Mouse (Mus musculus): ENCODE results near the gene Ccr2.
"Not testable (repeated sequence)": the region's sequence is repeated elsewhere in the genome, so short reads cannot be mapped to it uniquely, and the experiment has no call there.

Gene Ccr2

DNA sequence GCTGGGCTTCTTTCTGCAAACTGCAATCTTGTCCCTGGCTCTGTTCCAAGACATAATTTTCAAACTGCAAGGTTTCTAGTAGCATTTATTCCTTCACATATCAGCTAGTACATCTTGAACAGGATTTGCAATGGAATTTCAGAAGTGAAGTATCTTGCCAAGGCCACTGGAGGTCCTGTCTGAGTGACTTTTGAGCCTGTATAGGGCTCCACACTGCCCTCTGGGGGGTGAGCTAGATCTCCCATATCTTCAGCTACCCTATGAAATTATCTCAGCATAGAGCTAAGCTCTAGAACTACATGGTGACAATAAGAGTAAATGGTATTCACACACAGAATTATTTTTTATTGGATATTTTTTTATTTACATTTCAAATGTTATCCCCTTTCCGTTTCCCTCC is 16.7 kb downstream of the Ccr2 start:
- DNase-seq (ENCODE audit: low read depth, low spot score), result peak; percentile 23

DNA sequence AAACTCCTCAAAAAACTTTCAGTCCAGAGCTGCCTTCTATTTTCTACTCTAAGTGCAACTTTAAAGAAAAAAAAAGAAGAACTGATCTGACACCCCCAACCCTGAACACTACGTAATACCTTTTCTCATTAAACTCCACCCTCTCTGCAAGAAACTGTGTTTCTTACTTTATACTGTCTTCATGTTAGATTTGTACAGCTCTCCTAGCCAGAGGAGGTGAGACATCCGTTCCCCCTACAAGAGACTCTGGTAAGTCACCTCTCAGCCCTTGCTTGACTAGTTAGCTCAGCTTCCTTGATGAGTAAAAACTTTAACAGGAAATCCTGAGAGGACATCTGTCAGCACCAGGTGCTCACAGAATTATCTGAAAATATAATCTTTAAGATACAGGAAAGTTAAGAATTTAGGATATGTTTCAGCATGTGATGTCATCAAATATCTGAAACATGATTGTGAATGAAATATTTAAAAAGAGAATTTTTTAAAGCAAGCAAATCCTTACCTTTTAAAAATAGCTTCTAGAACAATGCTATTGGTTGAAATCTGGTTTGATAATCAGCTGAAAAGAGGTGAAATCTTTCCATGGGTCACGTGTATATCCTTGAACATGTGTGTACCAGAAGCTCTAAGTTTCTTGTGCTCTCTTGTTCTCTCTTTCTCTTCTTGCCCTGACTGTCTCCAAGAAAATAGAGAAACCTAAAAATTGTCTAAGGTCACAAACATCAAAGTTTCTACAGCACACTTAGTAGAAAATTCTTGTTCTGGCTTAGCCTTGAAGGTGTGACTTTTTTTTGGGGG is 19.8 kb downstream of the Ccr2 start, which contains the start of gene Ccr5:
TSS of gene Ccr5 (plus strand) at position 157 of the 798 bp plus-strand sequence.
- no peak for DNase-seq (ENCODE audit: low read depth, low spot score)

DNA sequence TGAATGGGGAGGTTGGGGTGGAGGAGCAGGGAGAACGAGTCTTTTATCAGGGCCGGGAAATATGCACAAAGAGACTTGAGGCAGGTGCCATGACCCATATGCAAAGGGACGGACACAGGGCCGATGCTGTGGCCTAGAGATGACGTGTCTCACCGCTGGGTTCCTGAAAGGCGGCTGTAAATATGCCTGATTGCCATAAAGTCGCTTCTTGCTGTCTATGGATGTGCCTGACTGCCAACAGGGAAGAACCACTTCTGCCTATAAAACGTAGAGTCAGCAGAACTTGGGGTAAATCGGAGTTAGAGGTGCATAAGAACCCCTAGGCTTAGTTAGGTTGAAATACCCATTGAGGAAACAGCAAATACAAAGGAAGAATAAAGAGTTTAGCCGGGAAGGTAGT is 23.8 kb downstream of the Ccr2 start:
- no peak for DNase-seq (ENCODE audit: low read depth, low spot score)

DNA sequence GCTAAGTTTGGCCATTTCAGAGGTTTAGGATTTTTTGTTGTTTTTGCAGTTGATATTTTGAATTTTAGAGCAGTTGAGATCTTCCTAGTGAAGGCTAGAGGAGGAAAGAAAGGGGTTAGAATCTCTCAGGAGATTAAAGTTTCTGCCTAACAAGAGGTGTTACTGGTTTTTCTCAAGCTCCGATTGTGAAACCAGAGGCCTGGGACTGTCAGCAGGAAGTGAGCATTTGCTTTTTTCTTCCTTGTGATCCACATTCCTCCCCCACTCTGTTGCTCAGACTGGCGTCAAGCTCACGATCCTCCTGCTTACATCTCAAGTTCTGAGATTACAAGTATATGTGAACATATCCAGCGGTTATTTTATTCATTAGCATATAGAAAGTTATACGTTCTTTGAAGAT is 24.6 kb downstream of the Ccr2 start:
- no peak for DNase-seq (ENCODE audit: low read depth, low spot score)

DNA sequence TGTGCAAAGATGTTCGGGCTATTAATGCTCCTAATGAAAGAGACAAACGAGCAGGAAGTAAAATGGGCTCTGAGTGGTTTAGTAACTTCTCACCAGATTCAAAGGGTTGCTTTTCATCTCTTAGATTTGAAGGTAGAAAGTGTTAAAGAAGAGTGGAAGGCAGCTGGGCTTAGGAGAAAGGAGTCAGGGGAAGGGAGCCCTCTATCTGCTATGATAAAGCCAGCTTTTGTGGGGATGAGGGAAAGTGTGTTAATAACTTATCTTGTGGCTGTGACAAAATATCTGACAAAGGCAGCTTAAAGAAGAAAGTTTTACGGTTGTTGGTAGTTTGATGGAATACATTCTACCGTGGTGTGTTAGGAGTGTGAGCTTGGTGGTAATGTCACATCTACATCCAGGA is 25.7 kb downstream of the Ccr2 start:
- DNase-seq (ENCODE audit: low read depth, low spot score), result no peak

DNA sequence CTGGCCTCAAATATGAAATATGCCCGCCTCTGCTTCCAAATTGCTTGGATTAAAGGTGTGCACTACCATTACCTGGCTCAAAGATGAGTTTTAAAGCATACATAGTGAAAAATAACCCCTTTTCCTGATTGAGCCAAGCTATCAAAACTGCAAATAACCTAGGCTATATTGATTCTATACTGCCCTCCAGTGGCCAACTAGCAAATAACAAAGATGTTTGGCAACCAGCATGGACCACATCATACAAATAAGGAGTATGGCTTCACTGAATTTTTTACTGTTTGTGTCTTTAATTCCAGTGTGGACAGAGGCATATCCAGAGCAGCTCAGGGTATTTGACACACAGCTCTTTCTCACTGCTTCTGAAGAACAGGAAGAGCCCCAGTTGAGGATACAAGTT is 26.6 kb downstream of the Ccr2 start:
- DNase-seq (ENCODE audit: low read depth, low spot score), result peak; percentile 44

DNA sequence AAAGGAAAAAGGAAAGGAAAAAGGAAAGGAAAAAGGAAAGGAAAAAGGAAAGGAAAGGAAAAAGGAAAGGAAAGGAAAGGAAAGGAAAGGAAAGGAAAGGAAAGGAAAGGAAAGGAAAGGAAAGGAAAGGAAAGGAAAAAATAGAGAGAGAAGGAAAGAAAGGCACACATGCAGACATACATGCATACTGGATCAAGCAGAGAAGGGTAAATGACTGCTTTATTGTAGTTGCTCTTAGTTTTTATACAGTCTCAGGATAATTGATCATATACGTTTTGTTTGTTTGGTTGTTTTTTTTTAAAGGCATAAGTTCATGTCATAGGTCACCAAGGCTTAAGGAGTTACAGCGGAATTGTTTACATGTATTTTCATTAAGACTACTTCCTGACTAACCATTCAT is 31.1 kb downstream of the Ccr2 start:
- DNase-seq (ENCODE audit: low read depth, low spot score), result not testable (repeated sequence)

DNA sequence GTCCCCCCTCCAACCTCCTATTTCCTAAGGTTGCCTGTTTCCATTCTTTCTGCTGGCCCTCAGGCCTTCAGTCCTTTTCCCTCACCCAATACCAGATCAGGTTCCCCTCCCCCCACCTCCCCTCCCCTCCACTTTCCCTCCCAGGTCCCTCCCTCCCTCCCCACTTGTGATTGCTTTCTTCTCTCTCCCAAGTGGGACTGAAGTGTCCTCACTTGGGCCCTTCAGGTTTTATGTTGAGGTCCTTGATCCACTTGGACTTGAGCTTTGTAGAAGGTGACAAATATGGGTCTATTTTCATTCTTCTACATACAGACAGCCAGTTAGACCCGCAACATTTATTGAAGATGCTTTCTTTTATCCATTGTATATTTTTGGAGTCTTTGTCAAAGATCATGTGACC is 33.2 kb downstream of the Ccr2 start:
- DNase-seq (ENCODE audit: low read depth, low spot score), result not testable (repeated sequence)

DNA sequence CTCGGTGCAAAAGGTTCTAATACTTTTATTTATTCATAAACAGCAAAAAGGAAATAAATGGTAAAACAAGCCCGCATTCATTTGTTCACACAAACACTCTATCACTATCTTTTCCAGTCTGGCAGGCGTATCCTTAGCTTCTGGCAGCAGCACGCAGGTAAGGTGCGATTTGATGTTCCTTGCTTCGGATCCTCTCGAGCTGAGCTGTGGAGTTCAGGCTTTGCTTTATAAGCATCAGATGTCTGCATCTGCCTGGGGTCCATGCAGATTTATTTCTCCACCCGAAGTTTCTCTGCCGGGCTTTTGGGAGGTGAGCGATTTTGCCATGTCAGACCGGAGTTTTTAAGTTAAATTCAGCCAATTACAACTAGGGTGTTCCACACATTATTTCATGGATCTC is 35.9 kb downstream of the Ccr2 start:
- no peak for DNase-seq (ENCODE audit: low read depth, low spot score)

DNA sequence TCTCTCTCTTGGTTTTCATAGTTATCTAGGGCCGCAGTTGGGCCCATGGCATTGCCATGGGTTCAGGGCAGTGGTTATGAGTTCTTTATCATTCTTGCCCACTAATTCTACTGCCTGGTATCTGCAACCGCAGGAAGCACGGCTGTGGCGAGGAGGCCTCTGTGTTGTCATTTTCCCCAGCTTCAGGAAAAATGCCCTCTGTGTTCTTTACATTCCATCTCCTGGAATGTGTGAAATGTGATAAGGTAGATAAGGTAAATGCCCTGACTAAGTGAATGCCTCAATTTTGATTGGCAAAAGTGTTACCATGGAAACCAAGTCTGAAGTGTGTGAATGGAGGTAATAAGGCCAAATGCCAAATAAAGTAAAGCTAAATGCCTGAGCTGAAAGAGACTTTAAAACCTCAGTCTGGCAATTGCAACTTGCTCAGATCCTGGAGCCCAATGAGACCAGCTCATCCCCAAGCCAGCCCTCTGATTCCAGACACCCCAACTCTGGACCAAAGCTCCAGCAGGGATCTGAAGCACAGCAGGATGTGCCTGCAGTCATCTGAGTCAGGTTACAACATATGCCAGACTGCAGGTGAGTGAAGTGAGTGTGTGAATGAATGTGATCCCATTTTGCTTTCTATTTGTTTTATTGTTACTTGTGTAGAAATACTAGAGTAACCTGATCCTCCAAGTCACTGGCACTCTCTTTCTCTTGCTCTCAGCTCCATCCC is 36.5 kb downstream of the Ccr2 start:
- no peak for DNase-seq (ENCODE audit: low read depth, low spot score)

DNA sequence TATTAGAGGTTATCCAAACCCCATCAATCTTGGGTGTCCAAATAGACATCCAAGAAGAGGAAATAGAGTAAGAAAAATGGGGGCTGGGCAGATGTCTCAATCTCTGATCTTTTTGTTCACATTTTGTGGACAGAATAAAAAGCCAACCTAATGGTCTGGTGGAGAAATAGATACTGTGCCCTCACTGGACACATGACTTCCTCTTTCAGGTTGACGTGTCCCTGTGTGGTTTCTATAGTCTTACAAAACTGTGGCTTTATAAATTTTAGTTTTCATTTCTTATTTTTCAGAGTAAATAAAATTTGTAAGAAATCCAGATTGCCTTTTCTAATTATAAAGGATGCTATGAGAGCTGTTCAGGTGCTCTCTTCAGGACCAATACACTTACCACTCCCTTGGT is 41.9 kb downstream of the Ccr2 start:
- no peak for DNase-seq (ENCODE audit: low read depth, low spot score)

DNA sequence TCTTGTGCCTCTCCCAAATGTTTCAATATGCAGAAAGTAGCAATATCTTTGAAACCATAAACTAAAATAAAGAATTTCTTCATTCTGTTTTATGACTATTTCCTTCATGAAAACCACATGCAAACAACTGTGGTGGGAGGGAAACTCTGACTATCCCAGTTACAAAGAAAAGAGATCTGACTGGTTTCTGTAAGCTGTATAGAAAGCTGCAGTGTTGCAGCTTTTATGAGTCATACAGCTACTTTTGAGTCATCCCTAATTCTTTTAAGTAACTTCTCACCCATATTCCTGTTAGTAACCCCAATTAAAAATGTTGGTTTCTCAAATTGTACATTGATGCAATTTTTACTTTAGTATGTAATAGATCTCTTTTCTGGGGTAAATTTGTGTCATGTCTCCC is 44.6 kb downstream of the Ccr2 start:
- no peak for DNase-seq (ENCODE audit: low read depth, low spot score)
